Mouse (Mus musculus): ENCODE results near the gene Acaa1a.

GRCm38 (mm10) chr9:119375008-119375407 is 35.5 kb downstream of the Acaa1a start:
- TF ChIP-seq CTCF (IDR thresholded peaks at IDR 0.05; ENCODE audit: control insufficient read depth, insufficient read depth, insufficient read length): no peak
- no peak for TF ChIP-seq CEBPB (IDR thresholded peaks at IDR 0.05; ENCODE audit: low read depth)
